Mouse (Mus musculus) stomach, postnatal 0 days (tissue): ENCODE data around the gene Prkcsh.

Experiments
- CTCF ChIP-seq: IDR thresholded peaks from 2 replicates; pipeline ENCODE4 v1.5.1; 2016; ENCODE audit warnings: antibody characterized with exemption, low read depth, mild to moderate bottlenecking, moderate library complexity
- EP300 ChIP-seq: optimal IDR thresholded peaks from 2 replicates; pipeline ENCODE3; 2016; ENCODE audit warnings: antibody characterized with exemption

DNA sequence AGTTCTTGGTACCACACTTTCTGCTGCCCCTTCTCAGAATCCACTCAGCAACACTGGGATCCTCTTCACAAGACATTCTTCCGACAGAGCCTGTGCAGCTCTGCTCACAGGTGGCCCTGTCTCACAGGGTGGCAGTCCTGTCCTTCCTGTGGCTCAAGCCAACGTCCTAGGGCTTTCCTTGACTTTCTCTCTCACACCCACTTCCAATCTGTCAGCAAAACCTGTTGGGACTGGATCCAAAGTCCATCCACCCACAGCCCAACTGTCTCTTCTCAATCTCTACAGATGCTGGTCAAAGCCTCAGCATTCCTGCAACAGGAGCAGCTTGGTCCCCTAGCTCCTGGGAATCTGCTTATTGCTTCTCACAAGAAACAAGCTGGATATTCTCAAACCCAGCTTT lies 58.7 kb downstream of the Prkcsh start:
- no peak for TF ChIP-seq CTCF
- no peak for TF ChIP-seq EP300
